Mouse (Mus musculus): ENCODE results near the gene Rps7.

Gene Rps7

GRCm38 (mm10) chr12:28617297-28617696, 18.5 kb downstream of the Rps7 start:
- DNase-seq (ENCODE audit: low spot score in 2 of 2), result no peak

DNA sequence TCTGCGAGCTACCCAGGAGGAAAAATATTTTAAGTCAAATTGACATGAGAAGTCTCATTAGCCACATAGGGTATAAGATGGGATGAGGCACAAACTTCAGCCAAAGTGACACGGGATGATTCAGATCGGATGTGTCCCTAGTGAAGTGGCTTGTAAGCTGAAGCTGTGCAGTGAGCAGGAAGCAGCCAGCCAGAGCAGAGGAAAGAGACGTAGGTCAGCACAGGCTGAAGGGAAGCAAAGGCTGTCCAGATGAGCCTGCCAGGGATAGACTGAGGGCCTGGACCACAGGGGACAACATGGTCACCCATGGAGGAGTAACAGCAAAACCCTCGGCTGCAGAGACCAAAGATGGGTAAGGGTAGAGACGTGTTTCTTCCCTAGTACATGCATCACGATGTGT, 21.4 kb downstream of the Rps7 start:
- no peak for DNase-seq (ENCODE audit: low spot score in 2 of 2)

GRCm38 (mm10) chr12:28612391-28612790, 23.4 kb downstream of the Rps7 start:
- no peak for DNase-seq (ENCODE audit: low spot score in 2 of 2)

GRCm38 (mm10) chr12:28607546-28608305, 28.0 kb downstream of the Rps7 start:
- no peak for DNase-seq (ENCODE audit: low spot score in 2 of 2)

- no peak for DNase-seq (ENCODE audit: low spot score in 2 of 2)
Observed at GRCm38 (mm10) chr12:28603494-28603893, 32.3 kb downstream of the Rps7 start.

DNA sequence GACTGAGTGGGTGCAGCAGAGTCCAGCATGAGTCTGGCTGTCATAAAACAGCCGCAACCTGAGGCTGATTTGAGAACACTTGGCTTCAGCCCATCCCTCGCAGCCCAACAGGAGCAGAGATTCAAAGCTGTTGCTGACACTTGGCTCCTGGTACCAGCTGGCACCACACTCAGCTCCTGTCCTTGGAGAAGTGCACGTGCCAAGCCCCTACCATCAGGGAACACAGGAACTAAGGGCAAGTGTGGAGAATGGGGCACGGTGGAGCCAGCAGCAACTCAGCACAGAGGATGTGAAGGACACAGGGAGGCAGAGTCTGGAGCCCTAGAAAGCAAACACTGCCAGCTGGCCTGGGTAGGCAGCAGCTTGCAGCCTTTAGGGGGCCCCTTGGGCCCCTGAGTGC, 33.5 kb downstream of the Rps7 start:
- DNase-seq (ENCODE audit: low spot score in 2 of 2), result no peak

DNA sequence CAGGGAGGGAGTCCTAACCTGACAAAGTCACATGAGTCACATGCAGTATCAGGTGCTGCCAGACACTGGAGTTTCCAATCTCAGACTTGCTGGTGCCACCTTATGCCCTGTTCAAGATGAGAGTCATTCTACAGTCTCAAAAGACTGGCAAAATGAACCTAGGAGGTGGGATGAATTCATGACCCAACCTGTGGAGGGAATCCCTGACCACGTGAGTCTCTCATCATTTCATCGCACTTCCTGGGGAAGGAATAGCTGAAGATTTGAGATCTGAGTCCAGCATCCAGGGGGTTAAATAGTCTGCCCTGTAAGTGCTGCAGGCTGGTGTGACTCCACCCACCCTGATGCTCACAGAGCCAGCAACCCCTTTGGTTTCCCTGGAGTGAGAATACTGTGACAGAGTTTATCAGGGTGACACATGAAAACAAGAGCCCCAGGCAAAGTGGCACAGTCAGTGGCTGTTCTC, 37.2 kb downstream of the Rps7 start:
- DNase-seq (ENCODE audit: low spot score in 2 of 2), result no peak

GRCm38 (mm10) chr12:28598110-28598509, 37.6 kb downstream of the Rps7 start:
- no peak for DNase-seq (ENCODE audit: low spot score in 2 of 2)

DNA sequence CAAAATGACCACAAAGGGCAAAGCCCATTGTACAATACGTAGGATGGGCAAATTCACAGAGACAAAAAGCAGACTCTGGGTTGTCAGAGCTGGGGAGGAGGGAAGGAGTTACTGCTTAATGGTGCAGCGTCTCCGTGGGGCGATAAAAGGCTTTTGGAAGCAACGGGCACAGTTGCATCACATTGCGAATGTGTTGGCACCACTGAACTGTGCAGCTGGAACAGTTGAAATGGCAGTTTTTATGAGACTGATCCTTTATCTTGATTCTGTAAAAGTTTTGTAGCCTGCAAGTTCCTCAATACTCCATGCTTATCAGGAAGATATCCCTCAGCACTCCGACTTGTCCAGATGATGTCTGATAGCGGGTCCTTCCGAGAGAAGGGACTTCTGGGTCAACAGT, 38.1 kb downstream of the Rps7 start:
- no peak for DNase-seq (ENCODE audit: low spot score in 2 of 2)

GRCm38 (mm10) chr12:28596851-28597250, 38.9 kb downstream of the Rps7 start:
- no peak for DNase-seq (ENCODE audit: low spot score in 2 of 2)

DNA sequence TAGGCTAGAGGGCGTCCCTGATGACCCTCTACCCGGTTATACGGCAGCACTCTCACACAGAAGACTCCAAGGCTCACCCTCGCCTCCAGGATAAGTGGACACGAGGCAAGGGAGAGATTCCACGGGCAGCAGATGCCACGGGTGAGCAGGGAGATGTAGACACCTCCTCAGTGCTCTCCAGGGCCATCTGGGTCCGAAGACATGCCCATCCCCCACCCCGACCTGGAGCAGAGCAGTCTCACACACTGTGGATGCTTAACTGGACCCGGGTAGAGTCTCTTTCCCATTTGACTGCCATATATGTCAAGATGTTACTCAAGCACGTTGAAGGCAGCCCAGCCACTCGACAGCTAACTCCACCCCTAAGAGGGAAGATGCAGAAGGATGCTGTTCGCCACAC, 45.3 kb downstream of the Rps7 start:
- no peak for DNase-seq (ENCODE audit: low spot score in 2 of 2)

- DNase-seq (ENCODE audit: low spot score in 2 of 2), result peak; percentile 22 to 51
Observed at GRCm38 (mm10) chr12:28589090-28589868, 46.5 kb downstream of the Rps7 start.

DNA sequence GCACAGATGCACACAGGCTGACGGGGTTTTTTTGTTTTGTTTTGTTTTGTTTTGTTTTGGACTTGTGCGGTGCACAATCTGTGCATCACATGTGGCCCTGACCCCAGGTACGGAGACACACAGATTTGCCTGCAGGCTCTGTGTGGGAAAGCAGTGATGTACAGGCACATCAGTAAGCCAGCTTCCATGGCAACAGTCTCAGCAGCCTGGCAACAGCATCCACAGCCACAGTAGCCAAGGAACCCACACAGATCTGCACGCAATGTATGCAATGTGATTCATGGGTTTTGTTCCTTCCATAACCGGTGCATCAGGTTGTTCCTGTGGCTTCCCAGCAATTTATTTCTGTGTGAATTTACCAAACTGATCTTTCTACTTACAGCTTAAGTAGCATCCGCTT, 47.8 kb downstream of the Rps7 start:
- no peak for DNase-seq (ENCODE audit: low spot score in 2 of 2)

GRCm38 (mm10) chr12:28584036-28584435, 51.7 kb downstream of the Rps7 start:
- DNase-seq (ENCODE audit: low spot score in 2 of 2), result no peak

DNA sequence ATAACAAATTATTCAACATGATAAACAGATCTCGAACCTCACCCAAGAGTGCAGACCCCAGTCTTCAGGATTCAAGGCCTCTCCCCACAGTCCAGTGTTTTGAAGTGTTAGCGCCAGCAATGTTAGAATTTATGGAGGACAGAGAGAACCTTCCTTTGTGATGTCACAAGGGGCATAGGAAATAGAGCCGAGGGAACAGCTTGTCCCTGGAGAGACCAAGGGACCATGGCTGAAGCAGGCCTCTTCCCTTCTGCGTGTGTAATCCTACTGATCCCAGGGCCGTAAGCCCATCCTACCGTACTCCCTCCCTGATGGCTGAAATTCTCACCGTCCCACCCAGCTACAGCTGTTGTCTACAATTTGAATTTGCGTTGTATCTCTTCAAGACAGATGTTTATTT, 53.3 kb downstream of the Rps7 start, which contains the start of gene Allc:
TSS of gene Allc (minus strand) at position 101 of the 400 bp plus-strand sequence.
- no peak for DNase-seq (ENCODE audit: low spot score in 2 of 2)
